Mouse (Mus musculus) gastrocnemius, postnatal 25 days (tissue): ENCODE measurements around the gene Agtrap. TPM values are rescaled to one million over a fixed set of nuclear protein-coding genes. Genes with fewer than 3 reads are reported as not detected.
"Not testable (repeated sequence)": the region's sequence is repeated elsewhere in the genome, so short reads cannot be mapped to it uniquely, and the experiment has no call there.

Experiments used
- DNase-seq: peaks from one replicate; pipeline ENCODE4 v3.0.0; 2022
- total RNA-seq, 2 experiments: library from RNA; stranded (reverse); gene quantifications; 1 replicate in 1 of 2; 2 replicates in 1 of 2; pipeline ENCODE4 v1.2.3; 2021

The Agtrap gene
- total RNA-seq, 2 experiments from 2014 or later = 10.9 to 16.2 TPM

GRCm38 (mm10) chr4:148050396-148050914 lies 37.4 kb downstream of the Agtrap start:
- DNase-seq = not testable (repeated sequence)

- DNase-seq = no peak
These were observed 41.3 kb downstream of the Agtrap start for GRCm38 (mm10) chr4:148046450-148047031.

- no peak for DNase-seq
These were observed 43.7 kb downstream of the Agtrap start for GRCm38 (mm10) chr4:148044113-148044512.

GRCm38 (mm10) chr4:148043327-148043726 lies 44.5 kb downstream of the Agtrap start:
- DNase-seq = not testable (repeated sequence)

- peak; percentile 49 for DNase-seq
These were observed 46.1 kb downstream of the Agtrap start for GRCm38 (mm10) chr4:148041611-148042191.

- DNase-seq = peak; percentile 80
These were observed 46.8 kb downstream of the Agtrap start for GRCm38 (mm10) chr4:148040933-148041610.

- DNase-seq = no peak
These were observed 47.6 kb downstream of the Agtrap start for GRCm38 (mm10) chr4:148040029-148040830.

- DNase-seq = no peak
These were observed 48.4 kb downstream of the Agtrap start for GRCm38 (mm10) chr4:148039254-148040028.

- DNase-seq = peak; percentile 99
These were observed 49.1 kb downstream of the Agtrap start, which contains the start of the genes Clcn6 and Mthfr for GRCm38 (mm10) chr4:148038600-148039253. TSS of gene Clcn6 (minus strand) at chr4:148038821. TSS of gene Mthfr (plus strand) at chr4:148039077.

- DNase-seq = no peak
These were observed 49.7 kb downstream of the Agtrap start for GRCm38 (mm10) chr4:148038079-148038599.

GRCm38 (mm10) chr4:148035440-148035839 lies 52.4 kb downstream of the Agtrap start:
- no peak for DNase-seq

GRCm38 (mm10) chr4:148033858-148034410 lies 53.9 kb downstream of the Agtrap start:
- no peak for DNase-seq

- DNase-seq = no peak
These were observed 57.3 kb downstream of the Agtrap start for GRCm38 (mm10) chr4:148030506-148030905.

GRCm38 (mm10) chr4:148029297-148029696 lies 58.5 kb downstream of the Agtrap start:
- no peak for DNase-seq

Other genes with a start within 250 kb of the Agtrap start
- 1 to 10 TPM; 8.1 to 8.2 TPM for gene Zfp933, start 239.7 kb downstream of the Agtrap start, total RNA-seq
- gene Miip, start 219.2 kb downstream of the Agtrap start, total RNA-seq = 1 to 10 TPM; 4.3 to 4.4 TPM
- gene Fv1, start 219.1 kb downstream of the Agtrap start, total RNA-seq = 1 to 10 TPM; 4.7 to 5.5 TPM
- gene Mfn2, start 183.3 kb downstream of the Agtrap start, total RNA-seq = 100 to 1,000 TPM; 346 to 413 TPM
- 10 to 100 TPM; 25.2 to 28.9 TPM for gene Plod1, start 151.3 kb downstream of the Agtrap start, total RNA-seq
- gene 2510039O18Rik, start 147.1 kb downstream of the Agtrap start, total RNA-seq = 10 to 100 TPM; 19.1 to 20.0 TPM
- gene Nppb, start 102.2 kb downstream of the Agtrap start, total RNA-seq = not detected
- not detected for gene Nppa, start 87.3 kb downstream of the Agtrap start, total RNA-seq
- gene Clcn6, start 49.2 kb downstream of the Agtrap start, total RNA-seq = 1 to 10 TPM; 3.5 to 4.7 TPM
- 1 to 10 TPM; 6.8 to 9.4 TPM for gene Mthfr, start 49.0 kb downstream of the Agtrap start, total RNA-seq
- 10 to 100 TPM; 10.2 to 11.0 TPM for gene Mad2l2, start 42.4 kb upstream of the Agtrap start, total RNA-seq
- gene Draxin, start 42.7 kb upstream of the Agtrap start, total RNA-seq = not detected
- gene Fbxo6, start 64.1 kb upstream of the Agtrap start, total RNA-seq = 10 to 100 TPM; 28.8 to 29.8 TPM
- 1 to 10 TPM; 6.4 to 7.1 TPM for gene Fbxo44, start 72.5 kb upstream of the Agtrap start, total RNA-seq
- under 1 TPM in 1 of 2 experiments, not detected in 1; 0.28 TPM for gene Fbxo2, start 72.6 kb upstream of the Agtrap start, total RNA-seq
- under 1 TPM in 1 of 2 experiments, not detected in 1; 0.32 TPM for gene Disp3, start 199.9 kb upstream of the Agtrap start, total RNA-seq